Mouse (Mus musculus) testis, adult 2 months (tissue): ENCODE measurements around the gene Nfatc2.

Experiments used
- CTCF ChIP-seq: fragments of 200-500 bp; IDR thresholded peaks from 2 replicates; pipeline ENCODE4 v1.5.1; 2012; ENCODE audit warnings: low read depth, mild to moderate bottlenecking, inconsistent platforms, low read length, moderate library complexity; ENCODE audit not compliant: control insufficient read depth, insufficient read depth, insufficient replicate concordance
- POLR2A ChIP-seq: fragments of 200-500 bp; IDR thresholded peaks from 2 replicates; pipeline ENCODE4 v1.6.1; 2012; ENCODE audit warnings: low read depth, mild to moderate bottlenecking, inconsistent platforms, low read length, moderate library complexity; ENCODE audit not compliant: control insufficient read depth

DNA sequence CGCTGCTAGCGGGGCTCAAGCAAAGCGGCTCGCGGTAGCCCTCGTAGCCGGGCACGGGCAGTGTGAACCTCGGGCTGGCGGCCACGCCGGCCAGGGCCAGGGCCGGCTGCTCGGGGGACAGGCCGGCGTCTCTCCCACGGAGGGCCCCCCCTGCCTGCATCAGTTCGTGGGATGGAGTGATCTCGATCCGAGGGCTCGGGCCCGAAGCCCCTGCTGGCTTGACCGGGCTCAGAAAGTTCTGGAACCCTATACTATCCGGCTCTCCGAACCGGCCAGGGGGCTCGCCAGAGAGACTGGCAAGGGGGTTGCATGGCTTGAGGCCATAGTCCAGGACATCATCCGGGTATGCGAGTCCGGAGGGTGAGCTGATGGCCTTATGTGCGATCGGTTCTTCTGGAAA, 30.2 kb downstream of the Nfatc2 start:
- TF ChIP-seq POLR2A, result no peak
- no peak for TF ChIP-seq CTCF
